Mouse (Mus musculus) cerebellum, adult 2 months (tissue): Measurements from ENCODE around the gene Rab19.
"Not testable (repeated sequence)": the region's sequence is repeated elsewhere in the genome, so short reads cannot be mapped to it uniquely, and the experiment has no call there.

Source experiments
- CTCF ChIP-seq: fragments of 200-500 bp; IDR thresholded peaks from 2 replicates; pipeline ENCODE4 v1.5.1; 2011; ENCODE audit warnings: low read depth, mild to moderate bottlenecking, control low read depth, low read length, moderate library complexity, borderline replicate concordance; ENCODE audit not compliant: insufficient read depth
- POLR2A ChIP-seq: fragments of 200-500 bp; IDR thresholded peaks from 2 replicates; pipeline ENCODE4 v1.6.1; 2011; ENCODE audit warnings: low read length, control low read depth, borderline replicate concordance; ENCODE audit not compliant: insufficient read depth

DNA sequence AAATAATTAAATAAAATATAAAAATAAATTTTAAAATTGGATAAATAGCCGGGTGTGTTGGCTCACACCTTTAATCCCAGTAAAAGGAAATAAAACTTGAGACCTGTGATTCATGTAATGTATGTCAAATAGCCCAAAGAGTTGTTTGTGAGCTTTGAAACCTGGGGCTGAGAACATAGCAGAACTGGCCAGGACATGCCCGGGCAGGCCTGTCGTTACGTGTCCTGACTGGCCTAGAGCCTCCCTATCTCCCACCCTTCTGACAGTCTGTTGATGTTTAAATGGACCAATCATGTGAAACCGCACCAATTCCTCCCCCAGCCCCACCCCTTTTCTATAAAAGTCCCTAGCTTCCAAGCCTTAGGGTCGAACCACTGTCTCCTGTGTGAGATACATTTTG, 56.5 kb downstream of the Rab19 start:
- TF ChIP-seq POLR2A, CTCF: not testable (repeated sequence)
